Mouse (Mus musculus) myocyte (in vitro differentiated cells): ENCODE data around the gene Cpne4. TPM values are rescaled to one million over a fixed set of nuclear protein-coding genes. Genes with fewer than 3 reads are reported as not detected.

Source experiments
- H3K27me3 ChIP-seq: one replicate; pipeline ENCODE4 v1.6.1; 2011; ENCODE audit not compliant: control insufficient read depth, insufficient read depth, insufficient read length
- H3K36me3 ChIP-seq: one replicate; pipeline ENCODE4 v1.6.1; 2011; ENCODE audit not compliant: control insufficient read depth, insufficient read depth
- H3K4me2 ChIP-seq: one replicate; pipeline ENCODE4 v1.6.1; 2011; ENCODE audit warnings: low read depth, control low read depth
- H3K4me3 ChIP-seq: one replicate; pipeline ENCODE4 v1.5.1; 2011; ENCODE audit warnings: mild to moderate bottlenecking, control low read depth, moderate library complexity
- H3K79me2 ChIP-seq: one replicate; pipeline ENCODE4 v1.6.1; 2011; ENCODE audit not compliant: control insufficient read depth, insufficient read depth
- H3ac ChIP-seq: one replicate; pipeline ENCODE4 v1.6.1; 2011; ENCODE audit not compliant: control insufficient read depth, insufficient read length
- CEBPB ChIP-seq: IDR thresholded peaks from 2 replicates; pipeline ENCODE4 v1.6.1; 2011; ENCODE audit warnings: mild to moderate bottlenecking, moderate library complexity; ENCODE audit not compliant: poor library complexity, insufficient read depth, severe bottlenecking
- E2F4 ChIP-seq: IDR thresholded peaks from one replicate; pipeline ENCODE4 v1.6.1; 2011; ENCODE audit warnings: mild to moderate bottlenecking, control low read depth, moderate library complexity; ENCODE audit not compliant: insufficient read depth
- MAX ChIP-seq: IDR thresholded peaks from one replicate; pipeline ENCODE4 v1.6.1; 2011; ENCODE audit warnings: low read depth, mild to moderate bottlenecking, control low read depth
- MYOD1 ChIP-seq, 3 experiments: IDR thresholded peaks; one replicate each; pipeline ENCODE4 v1.6.1; 2011; ENCODE audit warnings: control low read depth in 2 of 3, low read depth in 2 of 3, mild to moderate bottlenecking in 2 of 3, moderate library complexity in 1 of 3; ENCODE audit not compliant: insufficient read length in 2 of 3, control insufficient read depth in 1 of 3
- MYOG ChIP-seq, 3 experiments: IDR thresholded peaks; one replicate each; pipeline ENCODE4 v1.6.1; 2011; ENCODE audit warnings: control low read depth in 2 of 3, low read depth in 2 of 3, mild to moderate bottlenecking in 2 of 3; ENCODE audit not compliant: insufficient read length in 2 of 3, control insufficient read depth in 1 of 3, insufficient read depth in 1 of 3
- POLR2A ChIP-seq: IDR thresholded peaks from one replicate; pipeline ENCODE4 v1.6.1; 2011; ENCODE audit warnings: low read depth, mild to moderate bottlenecking, control low read depth, moderate library complexity; ENCODE audit not compliant: insufficient read length
- POLR2AphosphoS2 ChIP-seq: IDR thresholded peaks from one replicate; pipeline ENCODE4 v1.6.1; 2011; ENCODE audit warnings: low read depth, control low read depth; ENCODE audit not compliant: insufficient read length
- REST ChIP-seq: IDR thresholded peaks from one replicate; pipeline ENCODE4 v1.6.1; 2011; ENCODE audit warnings: mild to moderate bottlenecking, control low read depth, moderate library complexity; ENCODE audit not compliant: insufficient read depth, insufficient read length
- SRF ChIP-seq: IDR thresholded peaks from one replicate; pipeline ENCODE4 v1.6.1; 2011; ENCODE audit warnings: low read depth; ENCODE audit not compliant: control insufficient read depth, insufficient read length
- TCF12 ChIP-seq: IDR thresholded peaks from one replicate; pipeline ENCODE4 v1.6.1; 2011; ENCODE audit warnings: mild to moderate bottlenecking, control low read depth; ENCODE audit not compliant: poor library complexity, insufficient read depth, severe bottlenecking
- TCF3 ChIP-seq: IDR thresholded peaks from one replicate; pipeline ENCODE4 v1.6.1; 2011; ENCODE audit warnings: low read depth, control low read depth; ENCODE audit not compliant: insufficient read length
- USF1 ChIP-seq: IDR thresholded peaks from one replicate; pipeline ENCODE4 v1.6.1; 2011; ENCODE audit warnings: low read depth, mild to moderate bottlenecking, control low read depth, moderate library complexity
- polyA plus RNA-seq: library from polyadenylated mRNA; unstranded; fragments of >200 nt; fragmentation: generic; extraction: Trizol; gene quantifications from one replicate; pipeline ENCODE4 v1.2.1, GENCODE M21; 2012; ENCODE audit warnings: missing spikeins

Gene Cpne4
- polyA plus RNA-seq, 1 experiment: not detected

DNA sequence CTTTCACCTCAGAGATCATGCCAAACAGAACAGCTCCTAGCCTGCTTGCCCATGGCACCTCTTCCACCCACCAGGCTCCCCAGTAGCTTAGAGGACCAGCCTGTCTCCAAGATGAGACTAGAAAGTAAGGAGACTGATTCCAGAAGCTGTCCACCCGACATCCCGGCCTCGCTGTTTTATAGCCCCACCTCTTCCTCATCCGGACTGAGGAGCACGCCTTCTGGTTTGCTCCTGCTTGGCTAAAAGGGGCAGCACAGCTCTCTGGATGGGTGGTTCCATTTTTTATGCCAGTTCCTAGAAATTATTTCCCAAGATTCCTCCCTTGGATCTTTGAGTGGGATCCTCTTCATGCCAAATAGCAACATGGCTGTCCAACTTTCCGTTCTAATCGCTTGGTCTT is 486.6 kb downstream of the Cpne4 start:
- TF ChIP-seq TCF3 (no peak), MYOD1 (IDR thresholded peaks at IDR 0.05; ENCODE audit: control insufficient read depth in 1 of 3, insufficient read length in 2 of 3, low read depth in 2 of 3) (no peak), CEBPB (no peak), POLR2AphosphoS2 (no peak), POLR2A (no peak), MYOG (IDR thresholded peaks at IDR 0.05; ENCODE audit: control insufficient read depth in 1 of 3, insufficient read depth in 1 of 3, insufficient read length in 2 of 3, low read depth in 2 of 3) (no peak), SRF (no peak), USF1 (no peak), E2F4 (no peak), REST (no peak), TCF12 (no peak), MAX (no peak)
- Histone ChIP-seq H3ac (no peak overlapping the region), H3K4me2 (no peak overlapping the region), H3K36me3 (no peaks in the 10 kb centered on the region), H3K27me3 (no peaks in the 10 kb centered on the region), H3K79me2 (no peaks in the 10 kb centered on the region), H3K4me3 (no peak overlapping the region)

DNA sequence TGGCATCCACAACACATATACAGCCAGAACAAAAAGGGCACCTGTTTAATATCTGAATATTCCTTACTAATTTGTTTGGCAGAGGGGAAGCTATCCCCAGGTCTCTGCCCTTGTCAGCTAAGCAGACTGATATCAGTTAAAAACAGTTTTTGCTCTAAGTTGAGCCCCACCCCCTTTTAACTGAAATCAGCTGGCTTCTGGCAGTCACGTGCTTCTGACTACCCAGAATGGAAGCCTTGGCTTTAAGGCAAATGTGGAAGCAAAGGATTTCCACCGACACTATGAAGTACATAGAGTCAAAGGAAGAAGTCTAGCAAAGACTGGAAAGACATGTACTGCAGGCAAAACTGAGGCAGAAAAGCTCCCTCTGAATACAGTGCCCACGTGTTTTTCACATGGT is 490.8 kb downstream of the Cpne4 start:
- TF ChIP-seq CEBPB (no peak), MYOG (IDR thresholded peaks at IDR 0.05; ENCODE audit: control insufficient read depth in 1 of 3, insufficient read depth in 1 of 3, insufficient read length in 2 of 3, low read depth in 2 of 3) (no peak), TCF12 (no peak), USF1 (no peak), MAX (no peak), E2F4 (no peak), SRF (no peak), MYOD1 (IDR thresholded peaks at IDR 0.05; ENCODE audit: control insufficient read depth in 1 of 3, insufficient read length in 2 of 3, low read depth in 2 of 3) (no peak), POLR2AphosphoS2 (no peak), REST (no peak)
- Histone ChIP-seq H3K4me2 (no peak overlapping the region), H3ac (no peak overlapping the region), H3K4me3 (no peak overlapping the region), H3K27me3 (no peaks in the 10 kb centered on the region), H3K79me2 (no peaks in the 10 kb centered on the region), H3K36me3 (no peaks in the 10 kb centered on the region)

DNA sequence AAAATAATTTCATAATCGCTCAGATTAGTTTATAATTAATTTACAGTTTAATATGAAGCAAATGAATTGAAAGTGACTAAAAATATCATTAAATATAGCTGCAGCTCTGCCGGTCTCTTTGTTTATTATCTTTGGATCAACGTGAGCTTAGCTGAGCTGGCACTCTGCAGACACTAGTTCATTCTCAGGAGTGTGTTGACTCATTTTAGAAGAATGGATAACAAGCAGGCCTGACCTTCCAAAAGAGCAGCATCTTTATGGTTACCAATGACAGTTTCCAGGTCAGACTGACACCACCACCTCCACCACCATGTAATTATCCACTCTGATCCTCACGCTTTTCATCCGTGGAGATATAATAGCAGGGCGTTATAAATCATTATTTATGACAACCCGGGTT is 498.9 kb downstream of the Cpne4 start:
- Histone ChIP-seq H3K27me3 (no peaks in the 10 kb centered on the region), H3K79me2 (no peaks in the 10 kb centered on the region), H3ac (no peak overlapping the region), H3K4me2 (no peak overlapping the region), H3K4me3 (no peak overlapping the region), H3K36me3 (no peaks in the 10 kb centered on the region)
- TF ChIP-seq E2F4 (no peak), POLR2A (no peak), TCF12 (no peak)

DNA sequence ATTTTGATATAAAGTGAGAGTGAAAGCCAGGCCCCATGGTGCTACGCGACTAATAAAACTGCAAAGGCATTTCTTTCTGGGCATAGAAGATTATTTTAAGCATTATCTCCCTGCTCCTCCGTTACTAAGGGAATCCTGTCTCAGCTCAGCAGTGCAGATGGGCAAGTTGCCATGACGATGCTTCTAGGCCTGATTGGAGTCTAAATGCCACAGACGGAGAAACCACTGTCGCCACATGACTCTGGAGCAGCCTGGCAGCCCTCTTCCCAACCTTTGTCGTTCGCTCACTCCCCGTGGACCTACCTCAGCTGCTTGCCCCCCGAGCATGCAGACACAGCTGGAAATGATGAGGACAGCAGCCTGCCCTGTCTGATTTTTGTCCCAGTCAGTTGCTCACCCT is 501.3 kb downstream of the Cpne4 start:
- no peak for TF ChIP-seq MAX
- no peak for TF ChIP-seq CEBPB
- no peak for TF ChIP-seq TCF12
- no peak for TF ChIP-seq TCF3
- no peak for TF ChIP-seq MYOG (IDR thresholded peaks at IDR 0.05; ENCODE audit: control insufficient read depth in 1 of 3, insufficient read depth in 1 of 3, insufficient read length in 2 of 3, low read depth in 2 of 3)
- TF ChIP-seq POLR2AphosphoS2: no peak
- TF ChIP-seq SRF: no peak
- TF ChIP-seq MYOD1 (IDR thresholded peaks at IDR 0.05; ENCODE audit: control insufficient read depth in 1 of 3, insufficient read length in 2 of 3, low read depth in 2 of 3): no peak
- no peak for TF ChIP-seq REST
- no peak for TF ChIP-seq USF1
- no peak for TF ChIP-seq POLR2A
- TF ChIP-seq E2F4: no peak
- Histone ChIP-seq H3K36me3 (no peaks in the 10 kb centered on the region), H3K79me2 (peaks cover 10% of the 10 kb centered on the region), H3K27me3 (no peaks in the 10 kb centered on the region), H3ac (no peak overlapping the region), H3K4me2 (no peak overlapping the region), H3K4me3 (no peak overlapping the region)

DNA sequence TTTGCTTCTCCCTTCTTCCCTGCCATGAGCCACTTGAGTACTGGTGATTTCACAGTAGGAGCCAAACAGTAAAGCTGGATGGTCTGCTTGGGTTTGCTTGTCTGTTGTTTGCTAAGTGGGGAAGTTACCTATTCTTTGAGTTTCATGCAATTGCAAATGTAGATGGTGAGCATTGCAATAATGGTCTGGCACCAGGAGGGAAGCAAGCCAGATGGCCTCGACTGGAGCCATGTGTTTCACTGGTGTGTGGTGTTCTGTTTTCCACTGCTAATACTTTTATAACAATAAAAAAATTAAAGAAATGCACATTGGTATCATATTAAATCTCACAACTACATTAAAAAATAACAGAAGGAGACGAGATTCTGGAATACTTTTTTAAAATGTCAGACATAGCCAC is 502.6 kb downstream of the Cpne4 start:
- Histone ChIP-seq H3K79me2 (peaks cover 22% of the 10 kb centered on the region), H3K36me3 (no peaks in the 10 kb centered on the region), H3K4me2 (no peak overlapping the region), H3K4me3 (no peak overlapping the region), H3K27me3 (no peaks in the 10 kb centered on the region), H3ac (no peak overlapping the region)
- TF ChIP-seq USF1 (no peak), TCF3 (no peak), POLR2A (no peak), POLR2AphosphoS2 (no peak), REST (no peak), CEBPB (no peak), TCF12 (no peak), SRF (no peak), MYOG (IDR thresholded peaks at IDR 0.05; ENCODE audit: control insufficient read depth in 1 of 3, insufficient read depth in 1 of 3, insufficient read length in 2 of 3, low read depth in 2 of 3) (no peak), MYOD1 (IDR thresholded peaks at IDR 0.05; ENCODE audit: control insufficient read depth in 1 of 3, insufficient read length in 2 of 3, low read depth in 2 of 3) (no peak), E2F4 (no peak), MAX (no peak)
